Mouse (Mus musculus) granulocyte monocyte progenitor cell, adult 5-6 weeks (primary cell): ENCODE measurements around the gene Cd70. TPM values are rescaled to one million over a fixed set of nuclear protein-coding genes. Genes with fewer than 3 reads are reported as not detected.

Experiments
- ATAC-seq: replicated peaks from 2 replicates; pipeline ENCODE4 v1.8.0; 2016; ENCODE audit warnings: mild to moderate bottlenecking, moderate TSS enrichment, inconsistent platforms; ENCODE audit not compliant: poor library complexity, severe bottlenecking
- total RNA-seq, 2 experiments: library from RNA; stranded (forward) in 1 of 2; stranded (reverse) in 1 of 2; fragments of 200-712, 200-1000 nt in 1 of 2; fragments of >200 nt in 1 of 2; fragmentation: Nextera tagmentation in 1 of 2; gene quantifications; 2 replicates each; pipeline ENCODE4 v1.2.3; 2014 to 2017

Cd70 gene
- total RNA-seq (2014; fragmentation: Nextera tagmentation) = not detected in 2 replicates
- not detected in 2 replicates for total RNA-seq (2017)

- ATAC-seq = peak; percentile 37
These were observed at the start of gene Cd70 for GRCm38 (mm10) chr17:57148994-57149803. Cd70 (minus strand) TSS chr17:57149777.

GRCm38 (mm10) chr17:57198252-57198651 is 48.7 kb upstream of the Cd70 start:
- peak; percentile 51 for ATAC-seq

GRCm38 (mm10) chr17:57195326-57196010 is 45.9 kb upstream of the Cd70 start:
- ATAC-seq = no peak

GRCm38 (mm10) chr17:57194771-57195170 is 45.2 kb upstream of the Cd70 start:
- ATAC-seq = peak; percentile 4; the same call in 1 of the 2 replicates

- ATAC-seq = peak; percentile 88
These were observed 44.5 kb upstream of the Cd70 start, which contains the start of gene Tnfsf14 for GRCm38 (mm10) chr17:57194041-57194507. Tnfsf14 (minus strand) TSS chr17:57194177.

GRCm38 (mm10) chr17:57188510-57189192 is 39.1 kb upstream of the Cd70 start:
- ATAC-seq = peak; percentile 69

- no peak for ATAC-seq
These were observed 36.1 kb upstream of the Cd70 start for GRCm38 (mm10) chr17:57185641-57186040.

GRCm38 (mm10) chr17:57182871-57183270 is 33.3 kb upstream of the Cd70 start:
- ATAC-seq = peak; percentile 64

- peak; percentile 73 for ATAC-seq
These were observed 30.8 kb upstream of the Cd70 start for GRCm38 (mm10) chr17:57180363-57180762.

GRCm38 (mm10) chr17:57173351-57173750 is 23.8 kb upstream of the Cd70 start:
- ATAC-seq = 0 out of 2 replicates have a peak, but pooled peaks have one; percentile 17

GRCm38 (mm10) chr17:57172378-57172777 is 22.8 kb upstream of the Cd70 start:
- peak; percentile 22; the same call in 1 of the 2 replicates for ATAC-seq

GRCm38 (mm10) chr17:57170616-57171260 is 21.2 kb upstream of the Cd70 start:
- no peak for ATAC-seq

GRCm38 (mm10) chr17:57166800-57167791 is 17.5 kb upstream of the Cd70 start:
- ATAC-seq = peak; percentile 94

GRCm38 (mm10) chr17:57153787-57154186 is 4.2 kb upstream of the Cd70 start:
- ATAC-seq = no peak

GRCm38 (mm10) chr17:57153006-57153405 is 3.4 kb upstream of the Cd70 start:
- peak; percentile 79 for ATAC-seq

GRCm38 (mm10) chr17:57148343-57148742 is 1.2 kb downstream of the Cd70 start:
- no peak for ATAC-seq

GRCm38 (mm10) chr17:57145115-57145514 is 4.5 kb downstream of the Cd70 start:
- no peak for ATAC-seq

- ATAC-seq = no peak
These were observed 5.9 kb downstream of the Cd70 start for GRCm38 (mm10) chr17:57143704-57144103.

GRCm38 (mm10) chr17:57139708-57140107 is 9.9 kb downstream of the Cd70 start:
- no peak for ATAC-seq
